Mouse (Mus musculus) lung, postnatal 25 days (tissue): Measurements from ENCODE around the gene 2010106E10Rik.
A peak's percentile ranks its signal among the peaks of the same experiment; 100 is the strongest.

Experiments used
- DNase-seq: peaks from one replicate; pipeline ENCODE4 v3.0.0; 2022; ENCODE audit warnings: low spot score

Gene 2010106E10Rik

DNA sequence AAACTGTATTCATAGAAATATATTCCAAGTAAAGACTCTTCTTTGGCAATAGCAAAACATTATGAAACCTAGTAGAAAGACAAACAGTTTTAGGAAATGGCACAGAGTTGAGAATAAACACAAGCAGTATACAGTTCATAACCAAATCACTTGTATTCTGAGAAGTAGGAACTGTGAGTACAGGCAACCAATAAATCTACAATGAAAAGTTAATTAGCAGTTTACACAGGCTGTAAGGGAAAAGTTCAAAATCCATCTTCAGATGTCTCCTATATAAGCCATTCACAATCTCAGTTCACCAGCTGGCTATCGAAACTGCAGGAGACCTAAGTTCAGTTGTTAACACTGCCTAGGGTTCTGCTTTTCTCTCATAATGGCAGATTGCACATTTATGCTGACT, at the start of gene 2010106E10Rik:
2010106E10Rik (plus strand) TSS at position 301 of the 400 bp plus-strand sequence.
- DNase-seq: no peak

DNA sequence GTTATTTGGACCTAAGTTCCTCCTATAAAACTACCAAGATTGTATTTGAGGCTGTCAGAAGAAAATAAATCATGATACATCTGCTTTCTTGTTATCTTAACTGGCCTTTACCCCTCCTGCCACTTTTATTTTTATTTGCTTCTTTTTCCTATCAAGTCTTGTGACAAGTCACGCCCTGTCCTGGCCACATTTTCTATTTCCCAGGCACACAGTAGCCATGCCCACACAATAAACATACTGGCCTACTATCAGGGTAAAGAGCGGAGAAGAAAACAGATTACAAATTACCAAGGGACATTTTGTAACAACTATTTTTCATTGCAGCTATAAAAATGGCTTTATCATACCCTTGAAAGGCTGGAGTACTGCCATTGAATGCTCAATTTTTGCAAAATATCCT, 10.6 kb downstream of the 2010106E10Rik start:
- no peak for DNase-seq

DNA sequence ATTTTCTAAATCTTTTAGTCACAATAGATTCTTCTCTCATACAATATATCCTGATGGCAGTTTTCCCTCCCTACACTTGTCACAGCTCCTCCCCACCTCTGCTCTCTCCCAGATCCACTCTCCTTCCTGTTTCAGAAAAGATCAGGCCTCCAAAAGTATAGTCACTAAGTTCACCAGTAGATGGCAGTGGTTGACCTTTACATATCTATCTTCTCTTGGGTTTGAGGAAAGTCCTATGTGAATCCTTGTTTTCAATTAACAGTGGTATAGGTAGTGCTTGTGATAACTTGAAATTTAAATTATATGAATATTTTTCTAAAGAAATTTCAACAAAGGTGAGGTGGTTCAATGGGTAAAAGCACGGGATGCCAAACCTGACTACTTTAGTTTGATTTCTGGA, 29.7 kb downstream of the 2010106E10Rik start:
- peak; percentile 3 for DNase-seq

DNA sequence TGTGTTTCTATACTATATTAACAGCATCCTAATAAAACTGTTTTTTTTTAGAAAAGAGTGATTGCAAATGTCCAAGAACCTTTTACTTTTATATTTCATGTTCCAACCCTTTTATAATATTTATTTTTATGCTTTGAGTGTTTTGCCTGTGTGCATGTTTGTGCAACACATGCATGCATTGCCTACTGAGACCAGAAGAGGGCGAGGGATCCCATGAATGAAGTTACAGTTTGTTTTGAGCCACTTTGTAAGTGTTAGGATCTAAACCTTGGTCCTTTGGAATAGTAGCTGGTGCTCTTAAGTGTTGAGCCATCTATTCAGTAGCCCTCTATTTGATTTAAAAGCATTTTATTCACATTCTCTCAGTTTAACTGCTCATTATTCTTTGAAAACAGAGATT, 48.0 kb downstream of the 2010106E10Rik start:
- DNase-seq: no peak

DNA sequence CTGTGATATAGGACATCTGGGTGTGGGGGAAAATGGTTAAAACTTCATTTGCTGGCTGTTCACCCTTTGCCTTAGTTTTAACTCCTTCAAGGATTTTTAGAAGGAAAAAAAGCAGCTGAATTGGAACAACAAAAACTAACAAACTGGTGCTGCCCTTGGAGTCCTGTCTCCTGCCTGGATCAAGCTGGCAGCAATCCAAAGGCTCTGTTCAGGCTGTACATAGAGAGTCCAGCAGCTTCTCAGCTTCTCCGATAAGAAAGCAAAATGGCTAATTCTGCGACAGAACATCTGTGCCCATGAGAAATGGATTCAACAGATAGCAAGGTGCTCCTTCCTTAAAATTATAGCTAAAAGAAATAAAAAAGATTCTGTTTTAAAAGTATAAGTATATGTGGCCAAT, 72.6 kb downstream of the 2010106E10Rik start:
- no peak for DNase-seq

DNA sequence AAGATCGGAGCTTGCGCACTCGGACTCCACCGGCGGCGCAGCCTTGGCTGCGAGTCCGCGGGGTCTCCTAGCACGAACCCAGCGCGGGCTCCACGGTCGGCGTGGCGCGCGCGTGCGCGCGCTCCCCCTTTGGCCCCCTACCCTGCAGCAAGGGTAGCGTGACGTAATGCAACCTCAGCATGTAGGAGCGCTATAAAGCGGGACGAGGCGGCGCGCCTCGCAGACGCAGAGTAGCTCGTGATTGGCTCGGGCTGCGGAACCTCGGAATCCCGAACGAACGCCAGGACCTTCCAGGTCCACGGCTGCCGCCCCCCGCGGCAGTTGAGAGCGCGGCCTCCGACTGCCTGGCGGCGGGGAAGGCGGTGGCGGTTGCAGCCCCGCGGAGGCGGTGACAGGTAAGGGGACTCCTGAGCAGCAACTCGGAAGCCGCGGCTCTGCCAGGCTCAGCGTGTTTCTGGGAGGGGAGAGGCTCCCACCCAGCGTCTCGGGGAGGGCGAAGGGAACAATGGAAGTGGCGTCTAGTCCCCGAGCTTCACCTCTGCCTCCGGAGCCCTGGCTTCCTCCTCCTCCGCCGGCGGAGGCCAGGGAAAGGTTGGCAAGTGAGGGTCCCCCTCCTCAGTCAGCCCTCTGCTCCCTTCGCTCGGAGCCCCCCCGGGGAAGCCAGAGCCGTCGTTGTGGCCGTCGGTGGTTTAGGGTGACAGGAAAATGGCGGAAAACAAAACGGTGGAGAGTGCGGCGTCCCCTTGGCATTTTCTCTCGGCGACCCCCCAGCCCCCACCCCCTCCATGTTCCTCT, 105.6 kb downstream of the 2010106E10Rik start, which contains the start of gene Zfp711:
Zfp711 (plus strand) TSS at position 16 of the 795 bp plus-strand sequence.
- DNase-seq: peak; percentile 27

DNA sequence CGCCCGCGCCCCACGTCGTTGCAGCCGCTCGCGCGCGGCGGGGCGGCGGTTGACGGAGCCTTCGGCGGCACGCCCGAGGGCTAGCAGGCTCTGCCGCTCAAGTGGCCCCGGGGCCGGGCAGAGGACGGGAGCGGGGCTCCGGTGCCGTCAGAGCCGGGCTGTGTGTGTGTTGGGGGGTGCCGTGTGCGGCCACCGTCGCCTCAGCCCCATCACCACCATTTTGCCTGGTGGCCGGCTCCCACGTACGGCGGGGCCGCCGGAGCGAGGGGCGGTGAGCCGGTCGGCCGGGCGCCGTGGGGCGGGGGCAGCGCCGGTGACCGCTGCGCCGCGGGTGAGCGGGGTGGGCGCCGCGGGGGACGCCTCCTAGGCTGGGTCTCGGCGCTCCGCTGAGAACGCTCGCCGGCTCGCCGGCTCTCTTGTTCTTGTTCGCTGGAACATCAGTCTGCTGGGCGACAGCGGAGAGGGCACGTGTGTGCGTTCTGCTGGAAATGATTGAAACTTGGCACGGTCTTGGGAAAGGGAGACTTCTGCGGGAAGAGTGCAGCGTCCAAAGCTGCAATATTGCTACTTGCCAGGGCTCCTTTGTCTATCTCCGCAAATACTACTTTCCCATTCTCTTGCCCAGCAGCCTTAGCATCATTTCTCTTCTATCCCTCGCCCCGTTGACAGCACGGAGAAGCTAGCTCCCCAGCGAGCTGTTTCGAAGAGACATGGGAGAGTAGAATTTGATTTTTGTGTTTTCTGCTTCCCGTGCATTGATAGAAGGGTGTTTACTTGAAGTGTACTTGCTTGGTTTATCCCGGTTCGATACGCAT, 106.4 kb downstream of the 2010106E10Rik start:
- peak; percentile 6 for DNase-seq
